Mouse (Mus musculus) heart, adult 2 months (tissue): ENCODE measurements at regions not wholly inside any gene's neighbourhood (a gene's known extent, or its start where the extent isn't known, plus 50 kb on each side); places are given as distances from the start of the nearest gene placed in this dataset.

Source experiments
- CTCF ChIP-seq: fragments of 200-600 bp; IDR thresholded peaks from 2 replicates; pipeline ENCODE4 v1.8.1; 2022; ENCODE audit warnings: antibody characterized with exemption, mild to moderate bottlenecking, moderate library complexity
- EP300 ChIP-seq: fragments of 200-500 bp; IDR thresholded peaks from 2 replicates; pipeline ENCODE4 v1.6.1; 2011; ENCODE audit warnings: low read depth, low read length, control low read depth; ENCODE audit not compliant: insufficient read depth
- POLR2A ChIP-seq: fragments of 200-500 bp; IDR thresholded peaks from 2 replicates; pipeline ENCODE4 v1.6.1; 2011; ENCODE audit warnings: mild to moderate bottlenecking, low read depth, low read length, control low read depth; ENCODE audit not compliant: insufficient read depth

DNA sequence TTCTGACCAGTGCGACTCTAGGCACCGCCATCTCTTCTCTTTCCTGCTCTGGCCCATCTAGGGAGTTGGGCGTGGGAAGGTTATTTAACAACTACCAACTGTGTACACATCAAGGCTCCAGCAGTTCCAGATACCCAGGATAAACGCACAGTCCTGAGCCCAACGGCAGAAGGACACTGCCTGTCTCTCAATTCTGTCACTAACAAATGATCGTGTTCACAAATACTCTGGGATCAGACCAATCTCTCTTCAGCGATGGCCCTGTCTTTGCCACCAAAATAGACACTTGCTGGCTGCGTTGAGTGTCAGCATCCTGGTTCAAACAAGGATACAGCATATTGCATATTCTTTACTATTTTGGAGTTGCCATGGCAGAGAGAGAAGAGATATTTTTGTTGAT lies 73.1 kb upstream of the Ppp1r12a start:
- TF ChIP-seq CTCF (no peak), POLR2A (no peak), EP300 (no peak)
